Mouse (Mus musculus) layer of hippocampus, postnatal 14 days (tissue): Measurements from ENCODE around the gene Fnbp1. TPM values are rescaled to one million over a fixed set of nuclear protein-coding genes. Genes with fewer than 3 reads are reported as not detected.

Experiments
- DNase-seq, 2 experiments: peaks; one replicate each; pipeline ENCODE4 v3.0.0; 2021 to 2022; ENCODE audit warnings: low spot score in 2 of 2, mixed read lengths in 1 of 2
- total RNA-seq, 2 experiments: library from RNA; stranded (reverse); gene quantifications; 2 replicates each; pipeline ENCODE4 v1.2.3; 2021

Gene Fnbp1
- total RNA-seq, 2 experiments from 2014 or later = 98.9 to 105 TPM

DNA sequence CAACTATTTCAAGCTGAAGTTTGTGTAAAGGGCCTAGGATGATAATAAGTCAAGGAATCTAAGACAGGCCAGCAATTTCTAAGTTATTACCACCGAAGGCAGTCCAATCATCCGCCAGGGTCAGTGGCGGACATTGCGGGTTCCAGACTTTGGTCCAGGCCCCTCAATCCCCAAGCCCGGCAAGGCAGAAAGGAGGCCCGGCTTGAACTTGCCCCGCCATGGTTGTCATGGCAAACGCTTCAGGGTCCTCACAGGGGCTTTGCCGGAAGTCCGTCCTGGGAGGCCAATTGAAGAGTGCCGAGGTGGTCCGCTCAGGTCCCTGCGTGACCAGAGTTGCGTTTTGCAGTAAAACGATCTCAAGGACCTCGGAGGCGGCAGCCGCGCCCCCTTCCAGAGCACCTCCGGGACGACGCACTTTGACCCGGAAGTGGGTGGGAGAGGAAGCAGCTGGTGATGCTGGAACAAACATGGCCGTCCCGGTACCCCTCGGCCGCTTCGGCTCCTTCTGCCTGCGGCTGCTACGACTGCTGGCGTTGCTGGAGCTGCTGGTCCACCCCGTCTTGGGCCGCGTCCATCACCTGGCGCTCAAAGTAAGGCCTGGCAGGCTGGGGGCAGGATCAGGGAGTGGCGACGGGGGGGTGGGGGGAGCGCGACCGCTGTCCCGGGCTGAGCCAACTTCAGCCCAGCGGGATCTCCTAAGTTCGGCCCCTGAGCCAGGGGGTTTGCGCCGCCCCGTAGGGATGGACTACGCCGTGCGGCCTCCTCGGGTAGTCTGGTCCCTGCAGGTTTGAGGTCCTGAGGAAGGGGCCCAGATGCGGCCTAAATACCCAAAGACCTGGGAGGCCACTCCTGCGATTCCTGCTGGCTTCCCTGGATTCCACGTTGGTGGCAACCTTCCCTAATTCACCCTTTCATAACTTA, 10.3 kb upstream of the Fnbp1 start, which contains the start of gene Gpr107:
TSS of gene Gpr107 (plus strand) at position 425 of the 921 bp plus-strand sequence.
- DNase-seq = peak; percentile 69 to 85

DNA sequence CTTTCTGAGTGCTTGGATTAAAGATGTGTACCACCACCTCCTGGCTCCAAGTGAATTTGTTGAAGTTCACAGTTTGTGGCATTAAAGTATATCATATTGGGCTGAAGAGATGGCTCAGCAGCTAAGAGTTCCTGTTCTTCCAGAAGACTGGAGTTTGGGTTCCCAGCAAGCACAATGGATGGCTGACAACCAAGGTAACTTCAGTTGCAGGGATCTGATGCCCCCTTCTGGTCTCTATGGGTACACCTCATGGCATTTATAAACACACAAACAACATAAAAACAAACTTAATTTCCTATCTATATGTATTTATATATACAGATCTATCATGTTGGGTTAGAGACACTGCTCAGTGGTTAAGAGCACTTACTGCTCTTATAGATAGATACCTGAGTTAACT, 9.0 kb upstream of the Fnbp1 start:
- DNase-seq = no peak

DNA sequence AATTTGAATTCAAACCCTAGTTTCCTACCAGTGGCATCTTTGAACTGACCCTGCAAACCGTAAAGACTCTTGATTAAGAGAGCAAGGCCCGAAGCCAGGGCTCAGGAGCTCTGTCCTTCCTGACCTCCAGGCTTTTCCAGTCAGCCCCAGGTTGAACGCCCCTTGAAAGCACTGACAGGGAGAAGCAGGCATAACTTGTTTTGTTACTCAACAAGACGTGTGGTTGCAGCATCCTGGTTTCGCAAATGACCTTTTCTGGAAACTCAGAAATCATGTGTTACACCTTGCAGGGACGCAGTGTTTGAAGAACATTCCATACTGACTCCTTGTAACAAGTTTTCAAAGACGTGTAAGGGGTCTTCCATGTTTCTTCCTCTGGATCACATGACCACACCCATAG, 5.2 kb upstream of the Fnbp1 start:
- DNase-seq = no peak

DNA sequence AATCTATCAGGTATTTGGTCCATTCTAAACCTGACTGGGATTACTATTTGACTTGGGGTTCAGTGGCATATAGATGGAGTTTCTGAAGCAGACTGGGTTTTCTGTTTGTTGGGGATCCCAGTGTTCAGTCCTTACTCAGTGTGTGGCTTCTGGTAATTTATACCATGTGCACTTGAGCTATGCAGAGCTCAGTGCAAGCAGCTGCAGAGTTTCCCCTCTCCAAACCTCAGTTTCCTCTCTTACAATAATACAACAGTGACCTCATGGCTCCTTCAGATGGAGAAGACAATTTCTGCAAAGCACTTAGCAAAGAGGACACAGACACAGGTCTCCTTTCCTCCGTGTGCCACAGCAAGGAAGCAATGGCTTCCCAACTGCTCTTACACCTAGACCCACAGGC, 3.1 kb upstream of the Fnbp1 start:
- DNase-seq = no peak

DNA sequence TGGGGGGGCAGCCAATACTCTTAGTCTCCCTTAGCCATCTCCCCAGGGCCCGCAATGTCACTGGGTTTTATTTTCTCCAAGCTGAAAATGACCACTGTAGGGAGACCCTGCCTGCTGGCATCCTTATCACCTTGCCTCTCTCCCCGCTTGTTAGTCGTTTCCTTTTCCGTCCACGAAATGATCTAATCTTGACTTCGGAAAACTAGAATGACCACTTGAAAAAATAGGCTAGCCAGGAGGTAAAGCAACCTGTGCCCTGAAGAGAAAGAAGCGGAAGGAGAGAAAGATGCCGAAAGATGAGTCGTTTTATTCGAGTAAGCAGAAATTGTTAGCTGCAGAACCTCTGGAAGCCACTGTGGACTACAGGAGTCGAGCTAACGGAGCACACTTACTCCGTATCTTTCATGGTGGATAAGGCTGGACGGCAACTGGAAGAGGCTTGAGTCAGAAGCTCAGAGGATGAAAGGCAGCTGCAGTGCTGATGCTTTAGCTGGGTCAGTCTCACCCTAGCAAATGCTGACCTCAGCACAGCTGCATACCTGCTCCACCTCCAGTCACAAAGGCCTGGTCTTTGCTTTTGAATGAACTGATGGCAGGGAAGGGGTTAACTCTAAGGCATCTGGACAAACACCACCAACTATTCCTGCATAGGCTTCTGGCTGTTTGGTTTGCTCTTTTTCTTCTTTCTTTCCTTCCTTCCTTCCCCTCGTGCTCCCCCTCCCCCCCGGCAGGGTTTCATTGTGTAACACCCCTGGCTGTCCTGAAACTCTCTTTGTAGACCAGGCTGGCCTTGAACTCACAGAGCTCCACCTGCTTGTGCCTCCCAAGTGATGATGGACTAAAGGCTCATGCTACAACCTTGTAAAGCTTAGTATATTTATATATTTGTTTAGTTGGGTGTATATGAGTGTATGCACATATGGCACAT, 2.2 kb upstream of the Fnbp1 start:
- no peak for DNase-seq

DNA sequence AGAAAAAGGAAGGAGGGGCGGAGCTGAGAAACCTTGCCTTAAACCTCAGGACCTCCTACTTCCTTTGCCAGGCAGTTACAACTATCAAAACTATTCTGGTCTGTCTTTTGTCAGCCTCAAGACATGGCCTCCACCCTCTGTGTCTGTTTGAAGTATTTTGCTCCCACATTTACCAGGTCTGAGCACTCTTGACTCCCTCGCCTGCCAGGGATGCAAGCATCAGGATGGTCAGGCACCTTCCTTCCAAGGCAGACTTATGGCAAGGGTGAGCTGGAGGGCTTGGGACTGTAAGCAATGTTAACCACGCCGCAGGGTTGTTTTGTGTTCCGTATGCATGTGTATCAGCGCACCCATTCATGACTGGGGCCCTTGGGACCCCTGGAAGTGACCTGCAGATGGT, 1.5 kb upstream of the Fnbp1 start:
- DNase-seq = no peak

DNA sequence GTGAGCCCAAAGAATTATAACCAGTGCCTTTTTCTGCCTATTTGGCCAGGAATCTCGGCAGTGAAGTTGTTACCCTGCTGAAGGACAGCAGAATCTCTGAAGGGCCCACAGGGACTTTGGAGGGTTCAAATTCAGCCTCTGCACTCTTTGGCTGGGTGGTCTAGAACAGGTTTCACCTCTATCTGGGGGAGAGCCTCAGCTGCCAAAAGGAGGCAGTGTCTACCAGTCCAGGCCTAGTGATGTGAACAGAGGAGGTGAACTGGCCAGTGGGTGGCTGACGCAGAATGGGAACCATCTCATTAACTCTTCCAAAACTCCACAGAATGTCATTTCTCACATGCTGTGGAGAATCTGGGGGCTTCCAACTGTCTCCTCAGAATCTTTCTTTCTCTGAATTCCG, 697 bp upstream of the Fnbp1 start:
- DNase-seq = peak in 1 of 2 experiments; percentile 28

DNA sequence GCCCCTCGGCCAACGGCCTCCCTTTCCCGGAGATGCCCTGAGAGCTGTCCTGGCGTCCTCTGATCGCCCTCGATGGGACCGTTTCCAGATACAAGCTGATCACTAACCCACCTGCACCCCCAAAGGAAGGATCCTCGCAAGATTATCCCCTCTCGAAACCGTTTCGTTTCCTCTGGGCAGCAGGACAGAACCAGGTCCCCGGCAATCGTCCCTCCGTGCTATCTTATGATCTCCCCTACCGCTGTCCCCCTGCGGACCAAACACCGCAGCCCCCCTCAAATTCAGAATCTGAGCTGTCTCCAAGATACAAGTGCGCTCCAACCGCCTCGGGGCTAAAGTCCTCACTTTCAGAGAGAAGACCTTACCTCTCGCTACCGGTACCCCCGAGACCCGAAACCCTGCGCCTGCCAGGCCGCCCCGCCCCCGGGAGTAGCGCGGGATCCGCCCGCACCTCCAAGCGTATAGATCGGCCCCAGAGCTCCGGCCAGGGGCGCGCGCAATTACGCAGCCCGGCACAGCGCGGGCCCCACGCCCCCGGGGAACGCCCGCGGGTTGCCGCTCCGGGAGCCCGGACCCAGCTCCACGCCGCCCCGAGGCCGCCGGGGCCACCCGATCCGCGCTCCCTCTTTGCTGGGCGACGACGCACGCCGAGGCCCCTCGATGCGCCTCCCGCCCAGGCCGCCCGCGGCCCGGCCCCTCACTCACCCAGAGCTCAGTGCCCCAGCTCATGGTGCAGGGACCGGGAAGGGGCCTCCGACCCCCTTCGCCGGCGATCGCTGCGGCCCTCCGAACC, 538 bp downstream of the Fnbp1 start:
- peak in 1 of 2 experiments; percentile 32 for DNase-seq

DNA sequence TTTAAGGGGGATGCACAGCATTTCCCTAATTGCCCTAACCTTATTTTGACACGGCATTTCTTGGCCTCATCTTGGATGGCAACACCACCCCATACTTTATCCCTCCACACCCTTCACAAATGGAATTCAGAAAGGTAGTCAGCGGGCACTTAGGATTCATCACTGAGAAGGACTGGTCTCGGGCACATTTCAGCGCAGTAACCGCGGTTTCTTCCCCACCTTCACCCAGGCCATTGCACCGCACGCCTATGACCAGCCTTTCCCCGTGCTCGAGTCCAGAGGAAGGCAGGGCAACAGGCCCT, 1.1 kb downstream of the Fnbp1 start:
- no peak for DNase-seq

DNA sequence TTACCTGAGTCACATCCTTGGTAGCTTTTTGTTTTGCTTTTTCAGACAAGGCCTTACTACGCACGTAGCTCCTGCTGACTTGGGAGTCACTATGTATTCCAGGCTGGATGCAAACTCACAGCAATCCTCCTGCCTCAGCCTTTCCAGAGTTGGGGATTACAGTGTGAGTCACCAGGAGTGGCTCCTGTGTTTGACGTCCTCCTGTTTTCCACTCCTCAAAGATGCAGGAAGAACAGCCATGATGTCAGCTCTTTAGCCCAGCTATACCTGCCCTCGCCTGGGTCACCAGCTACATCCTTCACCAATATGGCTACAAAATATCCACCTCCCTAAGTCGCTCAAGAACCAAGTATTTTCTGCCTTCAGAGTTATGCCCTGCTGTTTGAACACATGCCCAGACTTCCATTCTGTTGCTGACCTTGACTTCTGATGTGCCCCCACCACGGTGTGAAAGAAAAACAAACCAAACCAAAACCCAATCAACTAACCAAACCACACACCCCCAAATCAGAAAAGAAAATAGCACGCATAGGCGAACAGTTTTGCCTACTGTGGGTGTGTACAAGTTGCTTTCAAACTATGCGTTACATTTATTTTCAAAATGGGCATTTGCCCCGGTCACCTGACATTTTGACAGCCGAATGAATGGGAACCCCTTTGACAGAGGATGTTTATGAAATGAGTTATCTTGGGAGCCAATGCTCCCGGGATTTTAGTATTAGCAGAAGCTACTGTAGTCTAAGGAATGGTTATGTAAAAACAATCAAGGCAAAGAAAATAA, 1.6 kb downstream of the Fnbp1 start:
- no peak for DNase-seq

DNA sequence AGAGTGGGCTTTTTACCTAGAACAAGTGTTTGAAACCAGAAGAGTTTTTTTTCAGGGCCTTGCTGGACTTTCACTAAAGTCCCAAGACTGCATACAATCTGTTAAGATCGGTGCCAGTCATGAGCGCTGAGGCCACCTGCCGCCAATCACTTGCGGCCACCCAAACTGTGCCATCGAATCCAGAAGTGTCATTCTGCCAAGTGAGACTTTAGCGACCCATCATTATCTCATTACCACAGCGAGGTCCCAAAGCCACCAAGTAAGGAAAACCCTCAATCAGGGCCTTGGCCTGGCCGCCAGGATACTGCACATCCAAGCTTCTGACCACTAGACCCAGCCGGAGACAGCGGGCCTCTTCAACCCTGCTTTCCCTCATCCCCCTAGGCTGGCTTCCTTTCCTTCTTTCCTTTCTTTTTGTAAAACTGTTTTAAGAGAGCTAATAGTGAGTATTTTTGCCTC, 2.6 kb downstream of the Fnbp1 start:
- no peak for DNase-seq

DNA sequence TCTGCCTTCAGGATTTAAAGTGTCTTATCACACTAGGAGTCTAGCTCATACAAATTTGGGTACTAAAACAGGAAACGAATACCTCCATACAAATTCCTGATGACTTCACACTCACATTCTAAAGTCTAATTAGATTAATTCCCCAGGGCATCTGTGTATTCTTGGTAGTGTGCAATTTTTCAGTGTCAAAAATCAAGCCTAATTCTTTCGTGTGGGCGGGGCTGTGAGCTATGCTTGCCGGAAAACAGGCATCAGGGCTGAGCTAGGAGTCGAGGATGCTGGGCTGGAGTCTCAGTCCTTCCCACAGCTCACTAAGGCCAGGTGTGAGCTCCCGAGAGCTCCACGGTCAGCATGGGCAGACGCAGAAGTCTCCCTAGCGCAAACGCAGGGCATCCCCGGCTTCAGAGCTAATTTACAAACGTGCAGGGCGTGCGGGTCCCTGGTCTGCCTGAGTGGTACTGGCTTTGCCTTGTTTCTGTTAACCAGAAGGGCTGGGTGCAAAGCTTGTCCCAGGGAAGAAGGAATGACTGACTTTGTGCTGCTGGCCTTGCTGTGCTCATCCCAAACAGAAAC, 4.7 kb downstream of the Fnbp1 start:
- DNase-seq = no peak

DNA sequence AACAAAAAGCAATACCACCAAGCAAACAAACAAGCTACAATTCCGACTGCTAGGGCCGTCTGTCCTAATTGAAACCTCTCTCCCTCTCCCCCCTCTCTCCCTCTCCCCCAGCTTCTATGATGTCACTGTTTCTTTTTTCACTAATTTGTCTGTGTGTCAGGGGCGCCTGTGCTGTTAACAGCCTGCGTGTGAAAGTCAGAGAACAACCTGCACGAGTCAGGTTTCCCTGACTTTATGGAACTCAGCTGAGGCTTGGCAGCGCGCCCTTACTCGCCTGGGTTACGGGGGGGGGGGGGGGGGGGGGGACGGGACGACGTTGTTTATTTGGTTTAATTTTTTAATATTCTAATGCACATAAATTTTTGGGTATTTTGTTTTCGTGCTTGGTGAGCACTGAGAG, 5.5 kb downstream of the Fnbp1 start:
- no peak for DNase-seq

DNA sequence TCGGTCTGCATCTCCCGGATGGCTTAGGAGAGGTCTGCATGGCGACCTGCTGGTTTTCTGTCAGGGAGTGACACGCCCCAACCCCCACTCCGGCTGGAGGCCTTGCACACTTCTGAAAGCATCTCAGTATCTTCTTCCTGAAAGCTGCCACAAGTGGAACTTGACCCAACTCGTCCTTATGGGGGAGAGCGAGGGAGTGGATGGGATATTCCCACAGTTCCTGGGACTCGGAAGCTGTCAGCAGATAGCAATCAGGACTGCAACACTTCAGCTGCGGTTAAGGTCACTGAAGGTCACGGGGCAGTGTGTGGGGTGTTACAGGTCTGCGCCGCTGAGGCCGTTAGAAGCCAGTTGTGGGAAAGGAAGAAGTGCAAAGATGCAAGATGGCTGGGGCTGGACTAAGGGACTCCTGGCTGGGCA, 6.3 kb downstream of the Fnbp1 start:
- DNase-seq = no peak

DNA sequence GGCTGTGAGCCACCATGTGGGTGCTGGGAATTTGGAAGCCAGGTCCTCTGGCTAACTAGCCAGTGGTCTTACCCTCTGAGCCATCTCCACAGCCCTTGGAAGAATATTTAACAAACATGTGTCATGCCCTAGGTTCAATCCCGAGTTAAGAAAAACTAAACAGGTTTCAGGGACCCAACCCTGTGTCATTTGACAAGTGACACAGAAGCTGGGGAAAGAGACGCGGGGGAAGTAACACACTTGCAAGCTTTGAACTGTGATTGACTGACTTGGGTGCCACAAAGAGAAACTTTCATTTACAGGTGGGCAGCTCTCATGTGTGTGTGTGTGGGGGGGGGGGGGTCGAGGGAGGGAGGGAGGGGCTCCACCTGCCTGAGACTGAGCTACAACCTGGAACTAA, 7.8 kb downstream of the Fnbp1 start:
- DNase-seq = no peak

DNA sequence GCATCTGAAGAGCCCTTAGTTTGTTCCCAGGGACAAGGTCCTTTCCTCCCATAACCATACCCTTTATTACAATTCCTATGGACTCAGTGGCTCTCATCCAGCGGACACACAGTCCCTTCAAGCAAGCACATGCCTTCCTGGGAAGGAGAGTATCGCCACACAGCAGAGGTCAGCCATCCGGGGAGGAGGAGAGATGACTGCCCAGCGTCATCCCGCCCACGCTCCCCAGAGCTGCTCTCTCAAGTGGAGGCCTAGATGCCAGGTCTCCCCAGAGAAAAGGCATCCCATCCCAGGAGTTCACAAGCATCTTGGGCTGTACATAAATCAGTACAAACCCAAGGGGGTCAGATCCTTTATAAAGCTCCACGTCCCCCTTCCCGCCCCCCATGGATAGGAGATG, 9.1 kb downstream of the Fnbp1 start:
- DNase-seq = no peak

DNA sequence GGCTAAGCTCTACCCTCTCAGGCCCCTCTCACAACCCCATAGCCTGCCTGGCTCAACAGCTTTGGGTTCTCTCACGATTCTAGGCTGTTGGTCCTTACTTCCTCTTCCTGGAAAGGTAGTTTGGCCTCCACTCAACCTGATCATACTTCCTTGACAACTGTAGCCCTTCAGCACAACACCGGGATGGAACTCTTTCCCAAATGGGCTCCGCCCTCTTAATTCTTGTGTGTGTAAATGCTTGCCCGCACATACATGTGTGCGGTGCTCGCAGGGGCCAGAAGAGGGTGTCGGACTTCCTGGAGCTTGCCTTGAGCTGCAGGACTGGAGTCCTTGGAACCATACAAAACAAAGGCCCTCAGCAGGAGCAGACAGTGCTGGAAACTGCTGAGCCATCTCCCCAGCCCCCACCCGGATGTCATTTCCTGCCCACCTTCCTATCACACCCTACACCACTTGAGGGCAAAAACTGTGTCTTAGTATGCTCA, 11.0 kb downstream of the Fnbp1 start:
- no peak for DNase-seq

DNA sequence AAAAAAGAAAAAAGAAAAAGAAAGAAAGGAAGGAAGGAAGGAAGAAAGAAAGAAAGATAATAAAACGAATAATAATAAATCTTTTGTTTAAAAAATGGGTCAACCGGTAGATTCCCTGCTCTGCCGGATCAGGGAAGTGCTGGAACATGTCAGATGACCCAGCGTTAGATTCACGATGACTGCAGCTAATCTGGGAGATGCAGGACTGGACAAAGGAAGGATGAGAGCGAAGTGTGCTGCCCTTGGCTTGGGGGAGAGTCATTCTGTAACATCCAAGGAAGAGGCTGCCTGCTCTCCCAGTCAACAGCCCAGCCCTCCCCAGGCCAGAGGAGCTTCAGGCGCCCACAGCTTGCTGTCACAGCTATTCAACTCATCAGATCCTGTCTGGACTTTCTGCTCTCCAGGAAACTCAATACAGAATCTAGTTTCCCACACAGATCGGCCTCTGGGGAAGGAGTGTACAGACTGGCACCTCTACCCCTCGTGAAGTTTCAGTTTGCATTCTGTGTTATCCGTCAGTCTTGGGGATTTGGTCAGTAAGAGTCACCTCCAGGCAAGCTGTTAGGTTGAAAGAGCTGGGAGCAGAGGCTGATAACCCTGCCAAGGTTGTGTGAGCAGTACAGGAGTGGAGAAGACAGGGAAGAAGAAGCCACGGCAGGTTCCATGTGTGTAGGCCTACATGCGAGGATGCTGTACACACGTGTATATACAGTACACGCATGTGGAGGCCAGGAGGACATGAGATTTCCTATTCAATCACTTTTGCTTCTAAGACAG, 11.9 kb downstream of the Fnbp1 start:
- DNase-seq = no peak

DNA sequence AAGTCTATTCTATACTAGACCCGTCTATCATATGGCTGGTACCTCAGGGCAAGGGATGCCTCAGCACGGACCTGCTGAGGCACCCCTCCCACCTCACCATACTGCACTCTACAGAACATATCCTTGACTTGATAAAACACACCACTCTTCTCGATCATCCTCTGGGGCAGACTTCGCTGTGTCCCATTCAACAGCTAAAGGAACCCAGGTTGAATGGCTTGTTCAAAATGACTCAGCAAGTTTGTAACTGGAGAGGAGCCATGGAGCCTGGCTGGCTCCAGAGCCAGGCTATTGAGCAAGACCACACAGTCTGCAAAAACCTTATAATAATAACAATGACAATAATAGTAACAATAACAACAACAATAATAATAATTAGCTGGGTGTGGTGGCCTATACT, 13.9 kb downstream of the Fnbp1 start:
- no peak for DNase-seq
